Mouse (Mus musculus): Measurements from ENCODE around the gene Entr1. TPM values are rescaled to one million over a fixed set of nuclear protein-coding genes. Genes with fewer than 3 reads are reported as not detected.

The Entr1 gene
- 125 TPM for total RNA-seq (2023)

DNA sequence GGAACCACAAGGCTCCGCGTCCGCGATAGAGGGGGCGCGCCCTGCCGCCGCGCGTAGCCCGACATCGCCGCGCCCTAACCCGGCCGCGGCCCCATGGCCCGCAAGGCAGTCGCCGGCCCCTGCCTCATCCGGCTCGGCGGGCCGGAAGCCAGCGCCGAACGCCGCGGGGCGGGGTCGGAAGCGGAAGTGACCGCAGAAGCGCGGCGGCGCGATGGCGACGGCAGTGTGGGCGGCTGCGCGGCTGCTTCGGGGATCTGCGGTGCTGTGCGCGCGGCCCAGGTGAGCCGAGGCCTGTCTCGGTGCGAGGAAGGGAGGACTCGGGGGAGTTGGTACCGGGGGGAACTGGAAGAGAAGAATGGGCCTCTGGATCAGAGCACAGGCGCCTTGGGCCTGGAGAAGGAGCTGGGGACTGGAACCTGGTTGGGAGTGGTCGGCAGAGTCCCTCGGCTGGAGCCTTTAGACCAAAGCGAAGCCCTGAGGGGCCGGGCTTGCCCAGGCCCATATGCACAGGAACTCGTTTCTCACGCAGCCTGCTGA lies at the start of gene Entr1, which contains the start of gene Pmpca:
Gene Entr1 (minus strand): TSS at position 163 of the 537 bp plus-strand sequence.
Gene Pmpca (plus strand): TSS at position 186 of the 537 bp plus-strand sequence.

DNA sequence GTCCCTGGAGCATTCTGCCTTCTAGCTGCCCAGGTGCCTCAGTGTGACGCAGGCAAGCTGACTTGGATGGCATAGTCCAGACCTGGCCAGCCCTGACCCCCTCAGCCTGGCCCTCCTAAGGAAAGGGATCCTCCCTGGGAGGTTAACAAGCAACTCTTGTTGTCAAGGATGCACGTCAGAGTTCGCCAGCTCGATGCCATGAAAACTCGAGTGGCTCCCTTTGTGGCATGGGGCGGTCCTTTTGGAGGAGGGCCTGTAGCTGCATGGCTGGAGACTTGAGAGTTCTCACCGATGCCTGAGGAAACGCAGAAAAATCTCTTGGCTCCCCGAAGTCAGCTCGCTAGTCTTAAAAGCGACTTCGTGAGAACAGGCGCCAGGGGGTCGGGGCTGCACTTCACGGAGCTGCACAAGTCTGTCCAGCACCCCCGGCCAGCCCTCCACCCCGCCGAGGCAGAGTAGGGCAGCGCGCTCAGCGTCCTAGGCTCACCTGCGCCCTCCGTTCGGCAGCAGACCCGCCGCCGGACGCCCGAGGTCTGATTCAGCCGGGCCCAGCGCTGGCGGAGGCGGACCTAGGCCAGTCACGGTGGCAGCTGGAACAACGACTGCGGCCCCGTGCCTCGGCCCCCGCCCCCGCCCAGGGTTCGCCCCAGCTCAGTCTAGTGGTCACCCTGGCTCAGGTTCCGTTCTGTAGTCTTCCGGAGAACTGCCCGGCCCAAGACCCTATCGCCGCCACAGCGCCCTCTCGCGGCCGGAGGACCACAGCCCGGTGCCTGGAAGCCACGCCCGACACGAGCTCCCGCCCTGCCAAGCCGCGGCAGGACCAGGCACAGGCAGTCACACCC lies 19.6 kb upstream of the Entr1 start, which contains the start of gene Inpp5e:
Gene Inpp5e (minus strand): TSS at position 689 of the 842 bp plus-strand sequence.

DNA sequence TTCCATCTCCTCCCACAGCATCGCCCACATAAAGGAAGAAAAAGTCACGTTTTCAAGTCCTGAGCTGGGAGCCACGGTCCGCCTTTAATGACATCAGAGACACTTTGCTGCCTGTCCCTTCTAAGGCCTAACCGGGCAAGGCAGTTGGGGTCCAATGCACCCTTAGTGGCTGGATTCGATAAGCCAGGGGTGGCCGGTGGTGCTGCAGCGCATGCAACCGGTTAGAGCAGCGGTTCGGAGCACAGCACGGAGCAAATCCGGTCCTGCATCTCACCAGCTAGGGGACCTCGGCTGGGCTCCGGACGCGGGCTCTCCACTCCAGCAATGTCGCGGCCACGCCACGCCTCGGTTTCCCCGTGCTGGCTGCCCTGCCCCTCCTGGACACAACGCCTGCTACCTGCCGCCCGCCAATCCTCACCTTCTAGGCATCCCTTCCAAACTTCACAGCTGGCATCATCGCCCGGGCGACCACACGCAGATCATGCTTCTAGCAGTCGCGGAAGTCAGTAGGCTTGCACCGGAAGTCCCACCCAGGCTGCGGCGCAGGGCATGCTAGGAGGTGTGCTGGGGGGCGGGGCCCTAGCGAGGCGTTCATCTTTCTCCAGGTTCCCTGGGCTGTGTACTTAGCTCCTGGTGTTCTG lies 8.9 kb downstream of the Entr1 start, which contains the start of gene Snapc4:
Gene Snapc4 (minus strand): TSS at position 523 of the 641 bp plus-strand sequence.

DNA sequence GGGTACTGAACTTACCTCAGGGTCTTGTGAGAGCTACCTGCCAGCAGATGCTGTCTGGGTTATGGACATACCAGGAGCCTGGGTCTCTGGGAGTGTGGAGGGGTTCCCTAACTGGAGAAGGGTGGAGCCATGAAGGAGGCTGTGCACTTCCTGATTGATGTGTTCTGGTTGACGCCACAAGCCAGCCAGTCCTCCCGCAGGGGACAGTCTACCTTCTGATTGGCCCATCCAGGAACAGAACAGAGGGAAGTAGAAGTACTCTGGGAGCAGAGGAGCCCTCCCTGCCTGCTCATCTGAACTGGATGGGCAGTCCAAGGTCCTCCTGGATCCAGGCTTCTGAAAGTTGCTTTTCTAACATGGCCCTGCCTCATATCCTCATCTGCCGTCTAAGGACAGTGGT lies 28.3 kb downstream of the Entr1 start, which contains the start of gene Card9:
Gene Card9 (minus strand): TSS at position 147 of the 400 bp plus-strand sequence.

DNA sequence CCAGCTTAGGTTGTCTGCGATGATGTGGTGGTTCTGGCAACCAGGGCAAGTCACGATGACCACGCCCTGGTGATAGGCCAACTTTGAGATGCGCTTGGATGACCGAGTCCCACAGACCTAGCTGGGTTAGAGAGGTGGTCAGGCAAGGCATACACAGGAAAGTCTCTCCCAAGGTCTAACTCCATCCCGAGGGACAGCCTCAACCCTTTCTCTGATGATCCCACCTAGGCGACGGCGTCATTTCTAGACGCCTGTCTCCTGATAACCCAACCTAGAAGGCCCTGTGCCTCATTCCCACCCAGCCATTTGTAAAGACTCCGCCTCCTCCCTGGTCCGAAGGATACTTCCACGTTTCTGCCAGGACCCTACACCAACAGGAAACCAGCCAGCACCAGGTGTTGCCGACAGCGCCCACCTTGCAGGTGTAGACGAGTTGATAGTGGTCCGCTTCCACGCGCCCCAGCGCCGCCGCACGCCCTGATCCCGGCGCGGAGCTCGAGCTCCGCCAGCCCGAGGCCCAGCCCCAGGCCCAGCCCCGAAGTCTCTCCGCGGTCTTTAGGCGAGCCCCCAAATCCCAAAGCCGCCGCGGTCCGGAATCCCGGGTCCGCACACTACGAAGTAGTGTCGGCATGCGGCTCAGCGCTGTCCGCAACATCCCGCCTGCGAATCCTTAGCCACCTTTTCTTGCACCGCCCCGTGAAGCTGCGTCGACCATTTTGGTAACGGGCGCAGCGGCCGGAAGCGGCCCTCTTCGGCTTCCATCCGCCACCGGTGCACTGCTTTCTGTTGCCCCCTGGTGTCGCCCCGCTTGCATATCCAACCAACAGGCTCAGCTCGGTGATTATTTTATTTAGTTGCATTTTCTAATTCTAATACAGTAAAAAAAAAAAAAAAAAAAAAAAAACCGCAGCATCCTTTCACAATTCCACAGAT lies 37.5 kb downstream of the Entr1 start, which contains the start of gene Dnlz:
Gene Dnlz (minus strand): TSS at position 753 of the 933 bp plus-strand sequence.

Other genes starting within 250 kb of the Entr1 start
- not detected for gene Lhx3, start 181.0 kb downstream of the Entr1 start, total RNA-seq (2023)
- 8.5 TPM for gene Qsox2, start 151.8 kb downstream of the Entr1 start, total RNA-seq (2023)
- gene Ccdc187, start 94.8 kb downstream of the Entr1 start, total RNA-seq (2023): not detected
- 25.1 TPM for gene Gpsm1, start 73.8 kb downstream of the Entr1 start, total RNA-seq (2023)
- gene Dnlz, start 37.2 kb downstream of the Entr1 start, total RNA-seq (2023): 6.6 TPM
- 1.3 TPM for gene Card9, start 28.4 kb downstream of the Entr1 start, total RNA-seq (2023)
- 105 TPM for gene Snapc4, start 8.7 kb downstream of the Entr1 start, total RNA-seq (2023)
- gene Pmpca, start within 50 bp of the Entr1 start, total RNA-seq (2023): 69.1 TPM
- gene Inpp5e, start 19.9 kb upstream of the Entr1 start, total RNA-seq (2023): 28.0 TPM
- gene Sec16a, start 55.9 kb upstream of the Entr1 start, total RNA-seq (2023): 79.0 TPM
- 123 TPM for gene Notch1, start 127.3 kb upstream of the Entr1 start, total RNA-seq (2023)
- 3.5 TPM for gene Egfl7, start 190.7 kb upstream of the Entr1 start, total RNA-seq (2023)
- gene Gm20532, start 197.3 kb upstream of the Entr1 start, total RNA-seq (2023): not detected
- gene Agpat2, start 215.1 kb upstream of the Entr1 start, total RNA-seq (2023): 11.7 TPM
- gene Fam69b, start 239.1 kb upstream of the Entr1 start, total RNA-seq (2023): not detected